Mouse (Mus musculus) hindbrain, embryonic 12.5 days (tissue): ENCODE measurements around the gene Ccl3. TPM values are rescaled to one million over a fixed set of nuclear protein-coding genes. Genes with fewer than 3 reads are reported as not detected.

Source experiments
- ATAC-seq: fragments of 200-750 bp; cut with Nextera tagmentation; 2 replicates; pipeline ENCODE4 v1.8.0; 2017; ENCODE audit warnings: moderate TSS enrichment; ENCODE audit not compliant: low FRiP score
- H3K27ac ChIP-seq: fragments of 300-500 bp; sonication (generic); 2 replicates; pipeline ENCODE4 v1.5.1; 2016; ENCODE audit warnings: mild to moderate bottlenecking
- H3K27me3 ChIP-seq: fragments of 300-500 bp; sonication (generic); 2 replicates; pipeline ENCODE4 v1.6.1; 2016; ENCODE audit warnings: mild to moderate bottlenecking
- H3K36me3 ChIP-seq: fragments of 300-500 bp; sonication (generic); 2 replicates; pipeline ENCODE4 v1.6.1; 2016; ENCODE audit warnings: mild to moderate bottlenecking
- H3K4me1 ChIP-seq: fragments of 300-500 bp; sonication (generic); 2 replicates; pipeline ENCODE4 v1.6.1; 2016
- H3K4me2 ChIP-seq: fragments of 300-500 bp; sonication (generic); replicated peaks from 2 replicates; pipeline ENCODE4 v1.6.1; 2016; ENCODE audit warnings: mild to moderate bottlenecking
- H3K4me3 ChIP-seq: fragments of 300-500 bp; sonication (generic); 2 replicates; pipeline ENCODE4 v1.5.1; 2016; ENCODE audit warnings: mild to moderate bottlenecking
- H3K9ac ChIP-seq: fragments of 300-500 bp; sonication (generic); 2 replicates; pipeline ENCODE4 v1.6.1; 2016; ENCODE audit warnings: mild to moderate bottlenecking, moderate library complexity
- H3K9me3 ChIP-seq: fragments of 300-500 bp; sonication (generic); replicated peaks from 2 replicates; pipeline ENCODE4 v1.6.1; 2016; ENCODE audit warnings: mild to moderate bottlenecking
- WGBS: fragments of 180-500 bp; shearing (Covaris S2); methylation state at CpG from one replicate; pipeline ENCODE4 v1.1.7; 2016; 5-methylcytosine and 5-hydroxymethylcytosine counted together
- polyA plus RNA-seq: library from polyadenylated mRNA; unstranded; fragments of >200 nt; fragmentation: Nextera tagmentation; extraction: Ambion mirVana; gene quantifications from 2 replicates; pipeline ENCODE4 v1.2.1, GENCODE M21; 2016

Ccl3 gene
- 1.2 and 1.3 TPM in 2 replicates for polyA plus RNA-seq

DNA sequence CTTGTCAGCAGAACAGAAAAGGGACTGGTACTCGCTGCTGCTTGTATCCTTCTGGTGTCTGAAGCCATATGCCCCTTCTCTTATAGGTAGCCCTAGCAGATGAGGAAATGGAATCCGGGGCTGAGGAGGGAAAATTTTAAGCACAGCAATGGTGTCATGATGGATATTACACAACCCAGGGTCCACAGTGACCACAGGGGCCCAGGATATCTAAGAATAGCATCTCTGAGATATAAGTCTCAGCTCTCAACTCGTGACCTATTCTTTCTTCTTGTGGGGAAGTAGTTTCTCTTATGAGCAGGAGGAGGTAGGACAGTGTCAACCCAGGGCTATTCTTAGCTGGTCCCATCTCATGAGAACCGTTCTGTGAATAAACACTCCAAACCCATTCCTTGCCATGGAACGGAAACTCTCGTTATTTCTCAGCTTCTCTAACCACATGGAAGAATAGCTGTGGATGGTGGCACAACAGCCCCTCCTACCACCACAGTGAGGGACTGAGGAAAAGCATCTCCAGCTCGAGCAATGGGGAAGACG is at the start of gene Ccl3:
Ccl3 (minus strand) TSS at position 51 of the 537 bp plus-strand sequence.
- ATAC-seq, result no peak
- H3K4me1 ChIP-seq, result no peaks in the 10 kb centered on the region
- H3K9me3 ChIP-seq, result no peaks in the 10 kb centered on the region
- no peaks in the 10 kb centered on the region for H3K27me3 ChIP-seq
- H3K4me3 ChIP-seq, result no peak within 1 kb of the TSS
- no peaks in the 10 kb centered on the region for H3K36me3 ChIP-seq
- WGBS, result 84% methylated on average over 8 of the region's 8 CpGs
- no peak within 1 kb of the TSS for H3K9ac ChIP-seq
- no peak within 1 kb of the TSS for H3K4me2 ChIP-seq
- no peak within 1 kb of the TSS for H3K27ac ChIP-seq

DNA sequence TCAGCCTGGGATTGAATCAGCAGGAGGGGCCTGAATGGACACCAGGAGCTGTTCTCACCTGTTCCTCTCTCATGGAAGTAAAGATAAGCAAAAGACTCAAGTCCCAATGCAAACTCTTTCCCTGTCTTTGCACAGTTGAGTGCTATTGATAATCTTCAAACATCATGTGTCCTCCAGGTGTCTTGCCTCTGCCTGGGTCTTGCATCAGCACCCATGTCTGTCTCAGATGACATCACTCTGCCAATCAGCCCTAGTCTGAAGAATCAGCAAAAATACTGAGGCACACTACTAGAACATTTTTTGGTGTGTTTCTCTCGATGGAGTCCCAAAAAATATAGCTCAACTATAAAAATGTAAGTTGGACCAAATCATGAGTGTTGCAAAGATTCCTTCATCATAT is 42.9 kb upstream of the Ccl3 start:
- Histone ChIP-seq H3K36me3 (no peaks in the 10 kb centered on the region), H3K27me3 (no peaks in the 10 kb centered on the region), H3K9me3 (no peaks in the 10 kb centered on the region), H3K27ac (no peak overlapping the region), H3K4me1 (no peaks in the 10 kb centered on the region), H3K4me3 (no peak overlapping the region), H3K9ac (no peak overlapping the region), H3K4me2 (no peak overlapping the region)
- WGBS, result 76% methylated on average over 1 of the region's 1 CpGs
- ATAC-seq, result no peak

- Histone ChIP-seq H3K27me3 (no peaks in the 10 kb centered on the region), H3K9ac (no peak overlapping the region), H3K27ac (no peak overlapping the region), H3K4me2 (no peak overlapping the region), H3K4me3 (no peak overlapping the region), H3K9me3 (no peaks in the 10 kb centered on the region), H3K4me1 (no peaks in the 10 kb centered on the region), H3K36me3 (no peaks in the 10 kb centered on the region)
- no peak for ATAC-seq
- 82% methylated on average over 1 of the region's 1 CpGs for WGBS
Measured at GRCm38 (mm10) chr11:83689918-83690317, 40.8 kb upstream of the Ccl3 start.

DNA sequence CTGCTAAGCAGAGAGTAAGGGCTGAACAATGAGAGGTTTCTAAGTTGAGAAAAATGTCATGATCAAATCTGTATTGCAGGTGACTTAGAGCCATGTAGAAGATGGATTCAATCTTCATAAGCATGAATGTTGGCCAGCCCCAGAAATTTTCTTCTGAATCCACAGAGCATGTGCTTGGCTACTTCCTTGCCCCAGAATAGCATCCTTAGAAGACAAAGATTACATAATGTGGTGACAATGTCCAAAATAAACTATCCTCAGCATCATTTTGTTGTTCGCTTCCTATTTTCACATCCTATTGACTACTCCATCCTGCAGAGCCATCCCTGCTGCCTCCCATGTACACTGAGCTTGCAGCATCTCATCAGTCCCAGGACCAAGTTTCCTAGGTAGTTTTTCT is 26.5 kb upstream of the Ccl3 start:
- WGBS, result 88% methylated on average over 1 of the region's 1 CpGs
- H3K9me3 ChIP-seq, result no peaks in the 10 kb centered on the region
- no peaks in the 10 kb centered on the region for H3K36me3 ChIP-seq
- H3K27me3 ChIP-seq, result no peaks in the 10 kb centered on the region
- no peak overlapping the region for H3K4me3 ChIP-seq
- no peak overlapping the region for H3K9ac ChIP-seq
- no peaks in the 10 kb centered on the region for H3K4me1 ChIP-seq
- no peak overlapping the region for H3K27ac ChIP-seq
- no peak overlapping the region for H3K4me2 ChIP-seq
- no peak for ATAC-seq

- no peaks in the 10 kb centered on the region for H3K9me3 ChIP-seq
- H3K27me3 ChIP-seq, result no peaks in the 10 kb centered on the region
- H3K9ac ChIP-seq, result no peak overlapping the region
- ATAC-seq, result no peak
- H3K36me3 ChIP-seq, result no peaks in the 10 kb centered on the region
- H3K4me3 ChIP-seq, result no peak overlapping the region
- no peak overlapping the region for H3K4me2 ChIP-seq
- no peak overlapping the region for H3K27ac ChIP-seq
- no peaks in the 10 kb centered on the region for H3K4me1 ChIP-seq
Measured at GRCm38 (mm10) chr11:83671743-83672142, 22.6 kb upstream of the Ccl3 start.

- ATAC-seq, result no peak
- no peaks in the 10 kb centered on the region for H3K4me1 ChIP-seq
- no peak overlapping the region for H3K9ac ChIP-seq
- no peaks in the 10 kb centered on the region for H3K9me3 ChIP-seq
- no peak overlapping the region for H3K4me3 ChIP-seq
- H3K4me2 ChIP-seq, result no peak overlapping the region
- no peaks in the 10 kb centered on the region for H3K27me3 ChIP-seq
- WGBS, result 86% methylated on average over 5 of the region's 5 CpGs
- no peak overlapping the region for H3K27ac ChIP-seq
- no peaks in the 10 kb centered on the region for H3K36me3 ChIP-seq
Measured at GRCm38 (mm10) chr11:83663532-83663931, 14.4 kb upstream of the Ccl3 start.

- no peak within 1 kb of the TSS for H3K4me3 ChIP-seq
- H3K9ac ChIP-seq, result no peak within 1 kb of the TSS
- H3K9me3 ChIP-seq, result no peaks in the 10 kb centered on the region
- 79% methylated on average over 6 of the region's 6 CpGs for WGBS
- no peak for ATAC-seq
- no peaks in the 10 kb centered on the region for H3K27me3 ChIP-seq
- H3K27ac ChIP-seq, result no peak within 1 kb of the TSS
- H3K36me3 ChIP-seq, result no peaks in the 10 kb centered on the region
- no peak within 1 kb of the TSS for H3K4me2 ChIP-seq
- H3K4me1 ChIP-seq, result no peaks in the 10 kb centered on the region
Measured at GRCm38 (mm10) chr11:83662204-83662603, 13.0 kb upstream of the Ccl3 start, which contains the start of gene Ccl4. Gene Ccl4 (plus strand): TSS chr11:83662584.

GRCm38 (mm10) chr11:83658797-83659196 is 9.6 kb upstream of the Ccl3 start:
- 75% methylated on average over 6 of the region's 6 CpGs for WGBS
- no peak for ATAC-seq
- Histone ChIP-seq H3K36me3 (no peaks in the 10 kb centered on the region), H3K4me3 (no peak overlapping the region), H3K4me1 (no peaks in the 10 kb centered on the region), H3K4me2 (no peak overlapping the region), H3K9ac (no peak overlapping the region), H3K9me3 (no peaks in the 10 kb centered on the region), H3K27ac (no peak overlapping the region), H3K27me3 (no peaks in the 10 kb centered on the region)

- no peaks in the 10 kb centered on the region for H3K9me3 ChIP-seq
- no peaks in the 10 kb centered on the region for H3K4me1 ChIP-seq
- no peaks in the 10 kb centered on the region for H3K27me3 ChIP-seq
- no peak overlapping the region for H3K9ac ChIP-seq
- no peak overlapping the region for H3K27ac ChIP-seq
- H3K4me2 ChIP-seq, result no peak overlapping the region
- ATAC-seq, result no peak
- H3K36me3 ChIP-seq, result no peaks in the 10 kb centered on the region
- no peak overlapping the region for H3K4me3 ChIP-seq
- 80% methylated on average over 3 of the region's 3 CpGs for WGBS
Measured at GRCm38 (mm10) chr11:83657508-83657907, 8.4 kb upstream of the Ccl3 start.

GRCm38 (mm10) chr11:83654606-83655005 is 5.5 kb upstream of the Ccl3 start:
- Histone ChIP-seq H3K9me3 (no peaks in the 10 kb centered on the region), H3K4me1 (no peaks in the 10 kb centered on the region)
- 91% methylated on average over 8 of the region's 8 CpGs for WGBS

DNA sequence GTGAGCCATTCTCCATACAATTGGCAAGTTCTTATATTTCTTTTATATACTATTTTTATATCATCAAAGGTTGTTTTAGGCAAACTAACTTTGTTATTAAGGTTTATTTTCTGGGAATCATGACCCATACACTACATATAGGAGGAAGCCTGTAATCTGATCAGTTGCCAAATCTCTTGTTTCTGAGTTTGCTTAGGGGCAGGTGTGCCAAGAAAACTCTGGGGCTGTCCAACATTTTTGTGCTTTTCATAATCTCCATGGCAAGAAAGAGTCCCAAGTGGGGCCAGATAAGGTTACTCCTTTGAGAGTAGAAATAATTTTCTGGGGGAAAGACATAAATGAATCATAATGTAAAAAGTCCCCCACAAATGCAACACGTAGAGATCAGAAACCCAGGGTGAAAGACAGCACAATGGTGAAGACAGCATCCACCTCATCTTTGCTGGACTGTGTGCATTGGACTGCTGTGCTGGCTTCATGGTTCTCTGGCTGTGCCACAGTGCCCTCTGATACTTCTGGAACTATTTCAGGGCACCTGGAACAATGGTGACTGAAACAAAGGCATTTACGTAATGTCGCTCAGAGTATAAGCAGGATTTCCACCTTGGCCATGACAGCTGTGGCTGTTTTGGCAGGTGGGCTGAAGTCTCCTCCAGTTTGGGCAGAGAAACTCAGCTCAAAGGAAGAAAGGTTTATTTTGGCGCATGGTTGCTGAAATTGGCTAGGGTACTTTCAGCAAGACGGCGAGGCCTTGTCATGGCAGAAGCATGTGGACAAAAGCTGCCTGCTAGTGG is 2.6 kb downstream of the Ccl3 start:
- H3K4me2 ChIP-seq, result no peak overlapping the region
- no peaks in the 10 kb centered on the region for H3K36me3 ChIP-seq
- no peak overlapping the region for H3K4me3 ChIP-seq
- no peak overlapping the region for H3K27ac ChIP-seq
- H3K9me3 ChIP-seq, result no peaks in the 10 kb centered on the region
- H3K9ac ChIP-seq, result no peak overlapping the region
- ATAC-seq, result no peak
- H3K4me1 ChIP-seq, result no peaks in the 10 kb centered on the region
- 95% methylated on average over 6 of the region's 6 CpGs for WGBS
- H3K27me3 ChIP-seq, result no peaks in the 10 kb centered on the region

More at GRCm38 (mm10) chr11:83654606-83655005, 5.5 kb upstream of the Ccl3 start:
- no peak overlapping the region for H3K4me2 ChIP-seq
- no peak overlapping the region for H3K9ac ChIP-seq
- H3K27me3 ChIP-seq, result no peaks in the 10 kb centered on the region
- no peak overlapping the region for H3K27ac ChIP-seq
- no peak overlapping the region for H3K4me3 ChIP-seq
- ATAC-seq, result no peak
- H3K36me3 ChIP-seq, result no peaks in the 10 kb centered on the region

DNA sequence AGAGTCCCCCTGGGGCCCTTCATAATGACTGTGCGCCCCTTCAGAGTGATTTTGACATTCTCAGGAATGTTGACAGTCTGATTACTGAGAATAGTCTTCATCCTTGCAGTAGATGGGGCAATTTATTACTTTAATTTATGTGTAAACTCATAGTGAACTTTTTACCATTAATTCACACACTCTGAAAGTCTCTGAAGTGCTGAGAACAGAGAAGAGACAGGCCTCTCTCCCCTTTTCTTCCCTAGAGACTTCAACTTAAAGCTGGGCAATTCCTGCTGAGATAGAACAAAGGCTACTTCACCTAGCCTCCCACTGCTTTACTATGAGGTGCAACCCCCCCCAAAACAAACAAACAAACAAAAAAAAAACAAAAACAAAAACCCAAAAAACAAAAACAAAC is 3.6 kb downstream of the Ccl3 start, which contains the start of gene Rpl9-ps1:
Rpl9-ps1 (minus strand) TSS at position 101 of the 400 bp plus-strand sequence.
- ATAC-seq, result no peak
- no peak within 1 kb of the TSS for H3K27ac ChIP-seq
- H3K9me3 ChIP-seq, result no peaks in the 10 kb centered on the region
- H3K9ac ChIP-seq, result no peak within 1 kb of the TSS
- no peak within 1 kb of the TSS for H3K4me2 ChIP-seq
- no peaks in the 10 kb centered on the region for H3K27me3 ChIP-seq
- H3K4me1 ChIP-seq, result no peaks in the 10 kb centered on the region
- no peaks in the 10 kb centered on the region for H3K36me3 ChIP-seq
- H3K4me3 ChIP-seq, result no peak within 1 kb of the TSS
- WGBS, result 82% methylated on average over 1 of the region's 1 CpGs

DNA sequence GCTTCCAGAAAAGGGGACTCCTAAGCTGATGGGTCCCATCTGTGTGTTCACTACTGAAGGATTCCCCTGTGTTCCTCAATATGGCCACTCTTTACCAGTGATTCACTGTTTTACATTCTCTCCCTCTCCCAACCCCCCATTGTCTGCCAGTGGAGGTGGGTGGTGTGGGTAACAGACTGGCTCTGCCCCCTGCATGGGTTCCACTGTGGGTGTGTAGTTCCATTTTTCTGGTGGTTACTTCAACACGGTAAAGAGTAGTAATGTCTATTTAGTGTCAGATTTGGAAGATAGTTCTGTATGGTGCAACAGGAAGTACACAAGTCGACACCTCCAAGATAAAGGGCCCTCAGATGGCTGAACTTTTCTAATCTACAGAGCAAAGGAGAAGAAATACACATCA is 7.9 kb downstream of the Ccl3 start:
- no peaks in the 10 kb centered on the region for H3K9me3 ChIP-seq
- H3K4me2 ChIP-seq, result no peak overlapping the region
- H3K36me3 ChIP-seq, result no peaks in the 10 kb centered on the region
- H3K27me3 ChIP-seq, result no peaks in the 10 kb centered on the region
- H3K4me3 ChIP-seq, result no peak overlapping the region
- ATAC-seq, result no peak
- H3K4me1 ChIP-seq, result peaks cover 2% of the 10 kb centered on the region; the same call in 1 of the 2 replicates
- no peak overlapping the region for H3K27ac ChIP-seq
- WGBS, result 83% methylated on average over 2 of the region's 2 CpGs
- no peak overlapping the region for H3K9ac ChIP-seq
